Mouse (Mus musculus) liver, postnatal 0 days (tissue): ENCODE measurements around the gene Ambn. TPM values are rescaled to one million over a fixed set of nuclear protein-coding genes. Genes with fewer than 3 reads are reported as not detected.
"Not testable (repeated sequence)": the region's sequence is repeated elsewhere in the genome, so short reads cannot be mapped to it uniquely, and the experiment has no call there.

Experiments
- ATAC-seq: fragments of 200-750 bp; cut with Nextera tagmentation; 2 replicates; pipeline ENCODE4 v1.8.0; 2017; ENCODE audit warnings: mild to moderate bottlenecking, moderate library complexity
- DNase-seq: peaks from one replicate; pipeline ENCODE4 v3.0.0-alpha.2; 2016
- H3K27ac ChIP-seq: fragments of 300-500 bp; sonication (generic); 2 replicates; pipeline ENCODE4 v1.5.1; 2014; ENCODE audit warnings: antibody characterized with exemption, moderate library complexity, mild to moderate bottlenecking, low read depth
- H3K27me3 ChIP-seq: fragments of 300-500 bp; sonication (generic); 2 replicates; pipeline ENCODE4 v1.6.1; 2014; ENCODE audit warnings: low read length, control low read depth, mixed read lengths; ENCODE audit not compliant: insufficient read depth
- H3K36me3 ChIP-seq: fragments of 300-500 bp; sonication (generic); replicated peaks from 2 replicates; pipeline ENCODE4 v1.6.1; 2014; ENCODE audit warnings: mild to moderate bottlenecking, control low read depth, low read length, moderate library complexity, mixed read lengths; ENCODE audit not compliant: insufficient read depth
- H3K4me1 ChIP-seq: fragments of 300-500 bp; sonication (generic); 2 replicates; pipeline ENCODE4 v1.6.1; 2014; ENCODE audit warnings: antibody characterized with exemption, mild to moderate bottlenecking, control low read depth; ENCODE audit not compliant: insufficient read depth
- H3K4me2 ChIP-seq: fragments of 300-500 bp; sonication (generic); 2 replicates; pipeline ENCODE4 v1.6.1; 2014; ENCODE audit warnings: low read depth, mild to moderate bottlenecking, low read length, moderate library complexity, mixed read lengths
- H3K4me3 ChIP-seq: fragments of 300-500 bp; sonication (generic); 2 replicates; pipeline ENCODE4 v1.5.1; 2014; ENCODE audit warnings: low read depth, low read length
- H3K9ac ChIP-seq: fragments of 300-500 bp; sonication (generic); replicated peaks from 2 replicates; pipeline ENCODE4 v1.6.1; 2014; ENCODE audit warnings: mild to moderate bottlenecking, moderate library complexity
- H3K9me3 ChIP-seq: fragments of 300-500 bp; sonication (generic); 2 replicates; pipeline ENCODE4 v1.6.1; 2016; ENCODE audit warnings: mild to moderate bottlenecking, control low read depth, low read length, mixed read lengths
- CTCF ChIP-seq: sonication (generic); IDR thresholded peaks from 2 replicates; pipeline ENCODE4 v1.5.1; 2016; ENCODE audit warnings: antibody characterized with exemption, low read depth
- EP300 ChIP-seq: IDR thresholded peaks from 2 replicates; pipeline ENCODE4 v1.6.1; 2016; ENCODE audit warnings: antibody characterized with exemption, low read depth, mild to moderate bottlenecking
- WGBS: fragments of 180-500 bp; shearing (Covaris S2); extraction: QIAGEN DNeasy Blood & Tissue Kit; methylation state at CpG from one replicate; pipeline ENCODE4 v1.1.7; 2014; ENCODE audit not compliant: insufficient replicate concordance; 5-methylcytosine and 5-hydroxymethylcytosine counted together
- polyA plus RNA-seq: library from polyadenylated mRNA; unstranded; fragments of >200 nt; fragmentation: Nextera tagmentation; extraction: Ambion mirVana; gene quantifications from 2 replicates; pipeline ENCODE4 v1.2.1, GENCODE M21; 2015

Ambn gene
- not detected in 2 replicates for polyA plus RNA-seq

GRCm38 (mm10) chr5:88455691-88456090 lies at the start of gene Ambn:
Ambn (plus strand) TSS chr5:88455991.
- no peaks in the 10 kb centered on the region for H3K9me3 ChIP-seq
- H3K27me3 ChIP-seq: no peaks in the 10 kb centered on the region
- H3K4me3 ChIP-seq: no peak within 1 kb of the TSS
- no peak within 1 kb of the TSS for H3K9ac ChIP-seq
- no peak within 1 kb of the TSS for H3K4me2 ChIP-seq
- DNase-seq: no peak
- H3K27ac ChIP-seq: no peak within 1 kb of the TSS
- ATAC-seq: no peak
- H3K4me1 ChIP-seq: no peaks in the 10 kb centered on the region
- TF ChIP-seq CTCF (no peak), EP300 (no peak)
- H3K36me3 ChIP-seq: no peaks in the 10 kb centered on the region
- WGBS: 68% methylated on average over 3 of the region's 3 CpGs

- ATAC-seq (no peak), DNase-seq (no peak)
- Histone ChIP-seq H3K4me2 (no peak overlapping the region), H3K9me3 (no peaks in the 10 kb centered on the region), H3K9ac (no peak overlapping the region), H3K4me3 (no peak overlapping the region), H3K4me1 (no peaks in the 10 kb centered on the region), H3K27me3 (no peaks in the 10 kb centered on the region), H3K36me3 (no peaks in the 10 kb centered on the region), H3K27ac (no peak overlapping the region)
- no peak for TF ChIP-seq EP300
- TF ChIP-seq CTCF: no peak
- WGBS: 75% methylated on average over 8 of the region's 8 CpGs
Observed at GRCm38 (mm10) chr5:88420319-88421065, 35.3 kb upstream of the Ambn start.

GRCm38 (mm10) chr5:88424892-88425291 lies 30.9 kb upstream of the Ambn start:
- WGBS: 61% methylated on average over 2 of the region's 2 CpGs
- not testable (repeated sequence) for H3K4me2 ChIP-seq, ATAC-seq, H3K27me3 ChIP-seq, H3K4me3 ChIP-seq, DNase-seq, H3K27ac ChIP-seq, H3K9me3 ChIP-seq, H3K9ac ChIP-seq, H3K36me3 ChIP-seq, H3K4me1 ChIP-seq

GRCm38 (mm10) chr5:88426753-88427152 lies 29.0 kb upstream of the Ambn start:
- no peaks in the 10 kb centered on the region for H3K4me1 ChIP-seq
- no peaks in the 10 kb centered on the region for H3K9me3 ChIP-seq
- no peak overlapping the region for H3K27ac ChIP-seq
- H3K9ac ChIP-seq: no peak overlapping the region
- DNase-seq (no peak), ATAC-seq (no peak)
- 68% methylated on average over 1 of the region's 1 CpGs for WGBS
- no peak overlapping the region for H3K4me2 ChIP-seq
- no peak for TF ChIP-seq CTCF
- no peak for TF ChIP-seq EP300
- H3K36me3 ChIP-seq: no peaks in the 10 kb centered on the region
- H3K27me3 ChIP-seq: no peaks in the 10 kb centered on the region
- no peak overlapping the region for H3K4me3 ChIP-seq

- Histone ChIP-seq H3K27me3 (no peaks in the 10 kb centered on the region), H3K4me3 (no peak overlapping the region), H3K36me3 (no peaks in the 10 kb centered on the region), H3K4me1 (no peaks in the 10 kb centered on the region), H3K4me2 (no peak overlapping the region), H3K9me3 (no peaks in the 10 kb centered on the region), H3K27ac (no peak overlapping the region), H3K9ac (no peak overlapping the region)
- TF ChIP-seq EP300 (no peak), CTCF (no peak)
- no peak for ATAC-seq
- 54% methylated on average over 2 of the region's 2 CpGs for WGBS
- no peak for DNase-seq
Observed at GRCm38 (mm10) chr5:88467471-88467870, 11.7 kb downstream of the Ambn start.

GRCm38 (mm10) chr5:88468807-88469704 lies 13.3 kb downstream of the Ambn start:
- Histone ChIP-seq H3K27me3 (no peaks in the 10 kb centered on the region), H3K27ac (no peak overlapping the region), H3K9ac (no peak overlapping the region), H3K9me3 (no peaks in the 10 kb centered on the region), H3K36me3 (no peaks in the 10 kb centered on the region), H3K4me2 (no peak overlapping the region), H3K4me1 (no peaks in the 10 kb centered on the region), H3K4me3 (no peak overlapping the region)
- DNase-seq (no peak), ATAC-seq (no peak)
- 63% methylated on average over 4 of the region's 4 CpGs for WGBS
- no peak for TF ChIP-seq EP300
